Mouse (Mus musculus) megakaryocyte, embryonic 14.5 days (primary cell): Measurements from ENCODE around the gene Cabs1.

Experiments used
- FLI1 ChIP-seq: IDR thresholded peaks from 2 replicates; pipeline ENCODE4 v1.6.1; 2012; ENCODE audit warnings: low read length, inconsistent platforms, mixed read lengths
- GATA1 ChIP-seq: IDR thresholded peaks from 3 replicates; pipeline ENCODE4 v1.6.1; 2012; ENCODE audit warnings: mixed read lengths, low read length, inconsistent platforms, borderline replicate concordance

- TF ChIP-seq GATA1 (no peak), FLI1 (no peak)
Observed at GRCm38 (mm10) chr5:87940752-87941151, 38.5 kb upstream of the Cabs1 start.
